Mouse (Mus musculus) ovary, adult 2 months (tissue): ENCODE results near the gene Pom121l2. TPM values are rescaled to one million over a fixed set of nuclear protein-coding genes. Genes with fewer than 3 reads are reported as not detected.

ENCODE experiments used
- polyA plus RNA-seq: library from polyadenylated mRNA; depleted of rRNA; stranded (reverse); fragments of >200 nt; gene quantifications from 2 replicates; pipeline ENCODE4 v1.2.3, GENCODE M21; 2012; rRNA removed

The Pom121l2 gene
- not detected in 2 replicates for polyA plus RNA-seq

GRCm38 (mm10) chr13:21980981-21981802, at the start of gene Pom121l2:
Gene Pom121l2 (plus strand): TSS chr13:21981194.

GRCm38 (mm10) chr13:21944926-21945740, 35.9 kb upstream of the Pom121l2 start, which contains the start of gene Zfp184:
Gene Zfp184 (plus strand): TSS chr13:21945094.

GRCm38 (mm10) chr13:22009642-22010041, 28.6 kb downstream of the Pom121l2 start, which contains the start of gene Prss16:
Gene Prss16 (minus strand): TSS chr13:22009742.

GRCm38 (mm10) chr13:22035267-22036148, 54.5 kb downstream of the Pom121l2 start, which contains the start of the genes Hist1h2ah and Hist1h2bk:
Gene Hist1h2ah (minus strand): TSS chr13:22035568.
Gene Hist1h2bk (plus strand): TSS chr13:22035870.

Other genes starting within 250 kb of the Pom121l2 start
- gene Hist1h4j, start 246.1 kb upstream of the Pom121l2 start, polyA plus RNA-seq: 7.1 and 10.2 TPM in 2 replicates
- gene Hist1h4k, start 230.7 kb upstream of the Pom121l2 start, polyA plus RNA-seq: 40.6 and 44.5 TPM in 2 replicates
- gene Hist1h2ak, start 227.4 kb upstream of the Pom121l2 start, polyA plus RNA-seq: 46.6 and 59.1 TPM in 2 replicates
- 20.8 and 32.3 TPM in 2 replicates for gene Hist1h2bn, start 227.1 kb upstream of the Pom121l2 start, polyA plus RNA-seq
- 2.2 and 3.3 TPM in 2 replicates for gene Hist1h1b, start 200.6 kb upstream of the Pom121l2 start, polyA plus RNA-seq
- 60.0 and 85.2 TPM in 2 replicates for gene Hist1h3i, start 197.8 kb upstream of the Pom121l2 start, polyA plus RNA-seq
- gene Hist1h2an, start 194.0 kb upstream of the Pom121l2 start, polyA plus RNA-seq: 25.0 and 44.3 TPM in 2 replicates
- 7.3 and 7.7 TPM in 2 replicates for gene Hist1h2bp, start 193.7 kb upstream of the Pom121l2 start, polyA plus RNA-seq
- 28.9 and 46.9 TPM in 2 replicates for gene Hist1h2bq, start 171.0 kb upstream of the Pom121l2 start, polyA plus RNA-seq
- not detected in 2 replicates for gene Hist1h2ao, start 170.7 kb upstream of the Pom121l2 start, polyA plus RNA-seq
- not detected in 2 replicates for gene Hist1h4m, start 169.4 kb upstream of the Pom121l2 start, polyA plus RNA-seq
- 30.0 and 31.2 TPM in 2 replicates for gene Hist1h4n, start 149.0 kb upstream of the Pom121l2 start, polyA plus RNA-seq
- gene Hist1h2ap, start 147.7 kb upstream of the Pom121l2 start, polyA plus RNA-seq: 1,050 and 1,797 TPM in 2 replicates
- 23.0 and 38.8 TPM in 2 replicates for gene Hist1h2br, start 147.5 kb upstream of the Pom121l2 start, polyA plus RNA-seq
- 3.0 and 4.7 TPM in 2 replicates for gene Zfp184, start 36.1 kb upstream of the Pom121l2 start, polyA plus RNA-seq
- 0.15 and 0.25 TPM in 2 replicates for gene Prss16, start 28.5 kb downstream of the Pom121l2 start, polyA plus RNA-seq
- 56.4 and 124 TPM in 2 replicates for gene Hist1h2ah, start 54.4 kb downstream of the Pom121l2 start, polyA plus RNA-seq
- 30.5 and 38.9 TPM in 2 replicates for gene Hist1h2bk, start 54.7 kb downstream of the Pom121l2 start, polyA plus RNA-seq
- gene Hist1h4i, start 60.2 kb downstream of the Pom121l2 start, polyA plus RNA-seq: 9.8 and 12.4 TPM in 2 replicates
- 15.5 and 16.5 TPM in 2 replicates for gene Hist1h2ag, start 61.8 kb downstream of the Pom121l2 start, polyA plus RNA-seq
- 16.9 and 22.8 TPM in 2 replicates for gene Hist1h2bj, start 62.0 kb downstream of the Pom121l2 start, polyA plus RNA-seq
- not detected in 2 replicates for gene Vmn1r188, start 103.2 kb downstream of the Pom121l2 start, polyA plus RNA-seq
- not detected in 2 replicates for gene Vmn1r189, start 124.6 kb downstream of the Pom121l2 start, polyA plus RNA-seq
- gene Vmn1r191, start 202.8 kb downstream of the Pom121l2 start, polyA plus RNA-seq: not detected in 2 replicates
- gene Vmn1r192, start 209.9 kb downstream of the Pom121l2 start, polyA plus RNA-seq: not detected in 2 replicates
- gene Vmn1r193, start 242.0 kb downstream of the Pom121l2 start, polyA plus RNA-seq: not detected in 2 replicates